Mouse (Mus musculus): ENCODE data around the gene Dcaf10. TPM values are rescaled to one million over a fixed set of nuclear protein-coding genes. Genes with fewer than 3 reads are reported as not detected.

The Dcaf10 gene
- polyA plus RNA-seq, 1 experiment from 2014 or later, result 11.9 TPM

DNA sequence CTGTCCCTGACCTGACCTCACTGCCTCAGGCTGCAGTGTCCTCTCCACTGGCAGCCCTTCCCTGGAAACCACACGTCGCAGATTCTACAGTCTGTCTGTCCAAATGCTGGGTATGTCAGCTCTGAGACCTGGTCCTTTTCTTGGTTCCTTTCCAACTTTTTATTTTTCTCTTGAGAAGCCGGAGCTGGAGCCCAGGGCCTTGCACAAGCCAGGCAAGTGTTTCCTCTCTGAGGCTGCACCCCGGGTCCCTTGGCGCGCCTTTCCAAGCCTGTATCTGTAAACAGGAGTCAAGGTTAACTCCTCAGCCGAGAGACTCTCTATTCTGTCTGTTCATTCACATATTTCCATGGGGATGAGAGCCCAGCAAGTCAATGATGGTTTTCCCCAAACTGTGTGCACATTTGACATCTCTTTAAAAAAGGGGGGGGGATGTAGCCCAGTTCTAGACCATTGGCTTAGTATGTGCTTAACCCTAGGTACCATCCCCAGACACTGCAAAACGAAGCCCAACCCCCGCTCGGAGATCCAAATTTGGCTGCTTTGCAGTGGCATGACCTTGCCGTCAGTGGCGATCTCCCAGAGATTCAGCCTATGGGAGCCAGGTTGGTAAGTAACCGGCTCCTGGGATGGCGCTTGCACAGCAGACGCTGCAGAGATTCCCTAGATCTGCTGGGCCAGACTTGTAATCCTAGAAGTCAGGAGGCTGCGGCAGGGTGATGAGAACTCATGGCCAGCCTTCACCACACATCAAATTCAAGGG is 70.7 kb downstream of the Dcaf10 start:
- Histone ChIP-seq H3K36me3 (replicated peaks; ENCODE audit: control insufficient read depth, insufficient read depth) (no peaks in the 10 kb centered on the region), H3K27me3 (ENCODE audit: control insufficient read depth, insufficient read depth, low read length) (no peaks in the 10 kb centered on the region), H3K4me2 (replicated peaks) (no peak overlapping the region), H3K9ac (no peak overlapping the region), H3K27ac (no peak overlapping the region), H3K4me3 (replicated peaks; ENCODE audit: low read length) (no peak overlapping the region), H3K4me1 (replicated peaks; ENCODE audit: control insufficient read depth, insufficient read depth, low read length) (peaks cover under 1% of the 10 kb centered on the region), H3K9me3 (ENCODE audit: control insufficient read depth, low read length) (no peaks in the 10 kb centered on the region)
- DNase-seq (ENCODE audit: low spot score) (no peak), ATAC-seq (ENCODE audit: low FRiP score) (no peak)
- 71% methylated on average over 16 of the region's 16 CpGs for WGBS

- no peaks in the 10 kb centered on the region for H3K9me3 ChIP-seq (ENCODE audit: control insufficient read depth, low read length)
- WGBS, result 88% methylated on average over 9 of the region's 9 CpGs
- no peak overlapping the region for H3K4me3 ChIP-seq (replicated peaks; ENCODE audit: low read length)
- no peaks in the 10 kb centered on the region for H3K27me3 ChIP-seq (ENCODE audit: control insufficient read depth, insufficient read depth, low read length)
- H3K36me3 ChIP-seq (replicated peaks; ENCODE audit: control insufficient read depth, insufficient read depth), result no peaks in the 10 kb centered on the region
- ATAC-seq (ENCODE audit: low FRiP score) (no peak), DNase-seq (ENCODE audit: low spot score) (no peak)
- no peaks in the 10 kb centered on the region; the same call in 1 of the 2 replicates for H3K4me1 ChIP-seq (replicated peaks; ENCODE audit: control insufficient read depth, insufficient read depth, low read length)
- H3K9ac ChIP-seq, result no peak overlapping the region
- H3K4me2 ChIP-seq (replicated peaks), result no peak overlapping the region
- H3K27ac ChIP-seq, result no peak overlapping the region
Observed at GRCm38 (mm10) chr4:45413674-45414338, 71.9 kb downstream of the Dcaf10 start.

DNA sequence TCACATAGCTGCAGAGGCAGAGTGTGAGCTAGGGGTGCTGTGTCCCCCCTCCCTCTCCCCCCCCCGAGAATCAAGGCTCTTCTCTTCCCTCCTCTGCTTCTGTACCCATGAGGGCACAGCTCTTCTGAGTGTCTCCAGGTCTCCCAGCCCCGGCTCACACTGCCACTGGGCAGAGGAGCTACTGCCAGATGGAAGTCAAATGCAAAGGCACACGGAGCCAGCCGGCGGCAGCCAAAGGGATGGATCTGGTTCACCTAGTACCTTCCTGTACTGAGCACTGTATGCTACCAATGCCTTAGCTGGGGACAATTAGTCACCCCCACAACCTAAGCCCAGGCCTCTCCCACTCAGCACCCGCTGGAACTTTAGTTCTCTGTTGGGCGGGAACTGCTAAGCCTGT is 74.4 kb downstream of the Dcaf10 start:
- H3K9ac ChIP-seq, result no peak overlapping the region
- H3K36me3 ChIP-seq (replicated peaks; ENCODE audit: control insufficient read depth, insufficient read depth), result no peaks in the 10 kb centered on the region
- H3K27ac ChIP-seq, result no peak overlapping the region
- no peak overlapping the region for H3K4me2 ChIP-seq (replicated peaks)
- H3K4me1 ChIP-seq (replicated peaks; ENCODE audit: control insufficient read depth, insufficient read depth, low read length), result no peaks in the 10 kb centered on the region; the same call in 1 of the 2 replicates
- H3K4me3 ChIP-seq (replicated peaks; ENCODE audit: low read length), result no peak overlapping the region
- ATAC-seq (ENCODE audit: low FRiP score) (no peak), DNase-seq (ENCODE audit: low spot score) (no peak)
- no peaks in the 10 kb centered on the region for H3K27me3 ChIP-seq (ENCODE audit: control insufficient read depth, insufficient read depth, low read length)
- WGBS, result 71% methylated on average over 7 of the region's 7 CpGs
- H3K9me3 ChIP-seq (ENCODE audit: control insufficient read depth, low read length), result no peaks in the 10 kb centered on the region

GRCm38 (mm10) chr4:45418229-45418950 is 76.5 kb downstream of the Dcaf10 start:
- no peak overlapping the region for H3K27ac ChIP-seq
- H3K27me3 ChIP-seq (ENCODE audit: control insufficient read depth, insufficient read depth, low read length), result no peaks in the 10 kb centered on the region
- peaks cover 3% of the 10 kb centered on the region; the same call in 1 of the 2 replicates for H3K4me1 ChIP-seq (replicated peaks; ENCODE audit: control insufficient read depth, insufficient read depth, low read length)
- no peak overlapping the region for H3K4me3 ChIP-seq (replicated peaks; ENCODE audit: low read length)
- peak overlapping the region; percentile 20; the same call in 1 of the 2 replicates for H3K4me2 ChIP-seq (replicated peaks)
- no peak overlapping the region for H3K9ac ChIP-seq
- ATAC-seq (ENCODE audit: low FRiP score) (peak; percentile 61), DNase-seq (ENCODE audit: low spot score) (peak; percentile 83)
- 18% methylated on average over 10 of the region's 11 CpGs for WGBS
- H3K9me3 ChIP-seq (ENCODE audit: control insufficient read depth, low read length), result no peaks in the 10 kb centered on the region
- H3K36me3 ChIP-seq (replicated peaks; ENCODE audit: control insufficient read depth, insufficient read depth), result no peaks in the 10 kb centered on the region

DNA sequence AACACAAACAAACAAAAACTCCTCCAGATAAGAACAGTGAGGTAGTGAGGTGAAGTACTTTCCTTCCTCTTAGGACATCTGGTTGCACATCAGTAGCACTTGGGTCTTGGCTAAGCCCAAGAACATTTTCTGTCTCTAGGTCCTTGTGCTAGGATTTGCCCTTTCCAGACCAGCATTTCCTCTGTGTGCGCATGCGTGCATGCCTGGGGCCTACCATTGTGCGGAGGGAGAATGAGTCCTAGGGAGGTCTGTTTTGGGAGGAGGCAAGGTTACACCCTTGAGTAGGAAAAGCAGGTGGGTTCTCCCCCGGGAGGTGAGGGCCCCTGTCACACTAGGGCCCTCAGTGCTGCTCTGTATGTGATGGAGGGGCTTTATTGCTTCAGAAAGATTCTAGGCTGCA is 77.2 kb downstream of the Dcaf10 start:
- no peak for ATAC-seq (ENCODE audit: low FRiP score)
- WGBS, result 81% methylated on average over 4 of the region's 4 CpGs
- H3K9ac ChIP-seq, result no peak overlapping the region
- no peak overlapping the region for H3K27ac ChIP-seq
- no peaks in the 10 kb centered on the region for H3K36me3 ChIP-seq (replicated peaks; ENCODE audit: control insufficient read depth, insufficient read depth)
- H3K27me3 ChIP-seq (ENCODE audit: control insufficient read depth, insufficient read depth, low read length), result no peaks in the 10 kb centered on the region
- peaks cover 3% of the 10 kb centered on the region; the same call in 1 of the 2 replicates for H3K4me1 ChIP-seq (replicated peaks; ENCODE audit: control insufficient read depth, insufficient read depth, low read length)
- no peaks in the 10 kb centered on the region for H3K9me3 ChIP-seq (ENCODE audit: control insufficient read depth, low read length)
- H3K4me2 ChIP-seq (replicated peaks), result no peak overlapping the region
- no peak for DNase-seq (ENCODE audit: low spot score)
- no peak overlapping the region for H3K4me3 ChIP-seq (replicated peaks; ENCODE audit: low read length)

DNA sequence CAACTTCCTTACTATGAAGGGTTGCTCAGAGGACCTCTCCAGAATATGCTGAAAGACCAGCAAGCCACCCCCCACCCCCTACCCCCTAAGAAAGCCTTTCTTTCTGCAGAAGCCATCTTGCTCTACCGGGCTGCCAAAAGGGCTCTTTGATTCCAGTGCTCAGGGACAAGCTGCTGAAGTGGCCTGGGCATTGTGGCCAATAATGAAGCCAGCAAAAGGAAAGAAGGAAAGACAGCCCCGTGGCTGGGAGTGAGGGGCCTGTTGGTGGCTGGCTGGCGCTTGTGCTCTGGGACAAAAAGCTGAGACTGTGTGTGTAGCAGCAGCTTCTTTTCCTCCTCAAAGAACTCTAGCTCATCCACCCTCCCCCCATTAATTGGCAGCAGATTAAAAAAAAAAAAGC is 78.8 kb downstream of the Dcaf10 start:
- Histone ChIP-seq H3K4me2 (replicated peaks) (no peak overlapping the region), H3K27me3 (ENCODE audit: control insufficient read depth, insufficient read depth, low read length) (no peaks in the 10 kb centered on the region), H3K27ac (no peak overlapping the region), H3K36me3 (replicated peaks; ENCODE audit: control insufficient read depth, insufficient read depth) (no peaks in the 10 kb centered on the region), H3K4me3 (replicated peaks; ENCODE audit: low read length) (no peak overlapping the region), H3K9ac (no peak overlapping the region), H3K4me1 (replicated peaks; ENCODE audit: control insufficient read depth, insufficient read depth, low read length) (peaks cover 3% of the 10 kb centered on the region; the same call in 1 of the 2 replicates), H3K9me3 (ENCODE audit: control insufficient read depth, low read length) (no peaks in the 10 kb centered on the region)
- DNase-seq (ENCODE audit: low spot score) (peak; percentile 37), ATAC-seq (ENCODE audit: low FRiP score) (no peak)
- WGBS, result 50% methylated on average over 3 of the region's 3 CpGs

DNA sequence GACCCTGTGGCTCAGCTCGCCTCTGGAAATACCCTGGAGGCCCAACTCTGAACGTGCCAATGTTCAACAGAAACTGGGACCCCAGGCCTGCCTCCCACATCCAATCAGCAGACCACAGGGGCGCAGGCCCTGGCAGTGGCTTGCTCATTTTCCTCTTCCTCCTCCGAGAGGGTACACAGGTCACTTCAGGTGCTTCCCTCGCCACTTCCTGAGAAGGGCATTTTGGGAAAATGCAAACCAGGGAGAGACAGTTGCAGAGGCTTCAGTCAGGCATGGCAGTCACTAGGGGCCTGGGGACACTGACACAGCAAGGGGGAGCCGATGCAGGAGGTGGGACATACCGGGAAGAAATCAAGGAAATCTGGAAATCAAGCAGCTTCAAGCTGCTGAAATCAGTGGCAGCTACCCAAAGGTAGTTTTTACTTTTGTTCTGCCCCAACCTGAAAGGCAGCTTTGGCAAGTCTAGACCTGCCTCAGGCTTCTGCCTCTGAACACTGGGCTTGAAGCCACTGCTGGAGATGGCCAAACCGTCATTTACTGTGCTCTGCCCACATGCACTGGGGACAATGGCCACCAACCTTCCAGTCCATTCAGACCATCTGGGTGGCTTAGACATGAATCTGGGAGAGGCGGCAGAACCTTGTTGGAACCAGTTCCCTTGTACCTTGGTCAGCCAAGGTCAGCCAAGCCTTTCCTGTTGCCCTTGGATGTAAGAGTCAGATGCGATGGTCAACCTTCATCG is 79.8 kb downstream of the Dcaf10 start:
- WGBS, result 74% methylated on average over 11 of the region's 11 CpGs
- ATAC-seq (ENCODE audit: low FRiP score) (no peak), DNase-seq (ENCODE audit: low spot score) (no peak)
- Histone ChIP-seq H3K36me3 (replicated peaks; ENCODE audit: control insufficient read depth, insufficient read depth) (no peaks in the 10 kb centered on the region), H3K4me3 (replicated peaks; ENCODE audit: low read length) (no peak overlapping the region), H3K27me3 (ENCODE audit: control insufficient read depth, insufficient read depth, low read length) (no peaks in the 10 kb centered on the region), H3K27ac (no peak overlapping the region), H3K4me2 (replicated peaks) (no peak overlapping the region), H3K4me1 (replicated peaks; ENCODE audit: control insufficient read depth, insufficient read depth, low read length) (peaks cover 3% of the 10 kb centered on the region; the same call in 1 of the 2 replicates), H3K9ac (no peak overlapping the region), H3K9me3 (ENCODE audit: control insufficient read depth, low read length) (no peaks in the 10 kb centered on the region)

- no peak for DNase-seq (ENCODE audit: low spot score)
- Histone ChIP-seq H3K9ac (no peak overlapping the region), H3K4me3 (replicated peaks; ENCODE audit: low read length) (no peak overlapping the region), H3K4me2 (replicated peaks) (no peak overlapping the region), H3K27me3 (ENCODE audit: control insufficient read depth, insufficient read depth, low read length) (no peaks in the 10 kb centered on the region), H3K9me3 (ENCODE audit: control insufficient read depth, low read length) (no peaks in the 10 kb centered on the region), H3K27ac (no peak overlapping the region), H3K4me1 (replicated peaks; ENCODE audit: control insufficient read depth, insufficient read depth, low read length) (peaks cover 3% of the 10 kb centered on the region; the same call in 1 of the 2 replicates), H3K36me3 (replicated peaks; ENCODE audit: control insufficient read depth, insufficient read depth) (no peaks in the 10 kb centered on the region)
- no peak for ATAC-seq (ENCODE audit: low FRiP score)
- WGBS, result 87% methylated on average over 10 of the region's 10 CpGs
Observed at GRCm38 (mm10) chr4:45422640-45423039, 80.7 kb downstream of the Dcaf10 start.

Data from hindbrain, embryonic 14.5 days (tissue).